Mouse (Mus musculus): ENCODE data around the gene Ndufv3.

- no peak for TF ChIP-seq CTCF (IDR thresholded peaks at IDR 0.05; ENCODE audit: insufficient read depth, low read length)
- no peak for TF ChIP-seq POLR2A (IDR thresholded peaks at IDR 0.05; ENCODE audit: borderline replicate concordance, extremely low read depth, low read depth, low read length)
These were observed 19.5 kb upstream of the Ndufv3 start for GRCm38 (mm10) chr17:31500416-31500815.
